Mouse (Mus musculus) stomach, postnatal 0 days (tissue): ENCODE data around the gene Smg9. TPM values are rescaled to one million over a fixed set of nuclear protein-coding genes. Genes with fewer than 3 reads are reported as not detected.

ENCODE experiments used
- ATAC-seq: fragments of 200-750 bp; cut with Nextera tagmentation; 2 replicates; pipeline ENCODE4 v1.8.0; 2017; ENCODE audit not compliant: low FRiP score, low TSS enrichment
- DNase-seq: peaks from one replicate; pipeline ENCODE4 v3.0.0-alpha.2; 2016; ENCODE audit warnings: low spot score
- H3K27ac ChIP-seq: fragments of 300-500 bp; sonication (generic); replicated peaks from 2 replicates; pipeline ENCODE4 v1.5.1; 2014; ENCODE audit warnings: mild to moderate bottlenecking, control low read depth
- H3K27me3 ChIP-seq: fragments of 300-500 bp; sonication (generic); 2 replicates; pipeline ENCODE4 v1.6.1; 2014; ENCODE audit warnings: low read length; ENCODE audit not compliant: control insufficient read depth, insufficient read depth
- H3K36me3 ChIP-seq: fragments of 300-500 bp; sonication (generic); 2 replicates; pipeline ENCODE4 v1.6.1; 2014; ENCODE audit warnings: low read length, mixed read lengths; ENCODE audit not compliant: control insufficient read depth, insufficient read depth
- H3K4me1 ChIP-seq: fragments of 300-500 bp; sonication (generic); replicated peaks from 2 replicates; pipeline ENCODE4 v1.6.1; 2014; ENCODE audit warnings: antibody characterized with exemption; ENCODE audit not compliant: control insufficient read depth, insufficient read depth
- H3K4me2 ChIP-seq: fragments of 300-500 bp; sonication (generic); replicated peaks from 2 replicates; pipeline ENCODE4 v1.6.1; 2014; ENCODE audit warnings: low read depth, mild to moderate bottlenecking, control low read depth, moderate library complexity
- H3K4me3 ChIP-seq: fragments of 300-500 bp; sonication (generic); 2 replicates; pipeline ENCODE4 v1.5.1; 2014; ENCODE audit warnings: low read depth, low read length, control low read depth
- H3K9ac ChIP-seq: fragments of 300-500 bp; sonication (generic); 2 replicates; pipeline ENCODE4 v1.6.1; 2014; ENCODE audit warnings: mild to moderate bottlenecking, low read length, control low read depth, mixed read lengths
- H3K9me3 ChIP-seq: fragments of 300-500 bp; sonication (generic); 2 replicates; pipeline ENCODE4 v1.6.1; 2016; ENCODE audit warnings: low read length; ENCODE audit not compliant: control insufficient read depth
- CTCF ChIP-seq: IDR thresholded peaks from 2 replicates; pipeline ENCODE4 v1.5.1; 2016; ENCODE audit warnings: antibody characterized with exemption, low read depth, mild to moderate bottlenecking, moderate library complexity
- EP300 ChIP-seq: optimal IDR thresholded peaks from 2 replicates; pipeline ENCODE3; 2016; ENCODE audit warnings: antibody characterized with exemption
- WGBS: fragments of 180-500 bp; shearing (Covaris S2); extraction: QIAGEN DNeasy Blood & Tissue Kit; methylation state at CpG from one replicate; pipeline ENCODE4 v1.1.7; 2014; 5-methylcytosine and 5-hydroxymethylcytosine counted together
- polyA plus RNA-seq: library from polyadenylated mRNA; unstranded; fragments of >200 nt; fragmentation: Nextera tagmentation; extraction: Ambion mirVana; gene quantifications from 2 replicates; pipeline ENCODE4 v1.2.1, GENCODE M21; 2015

Gene Smg9
- 14.1 and 14.4 TPM in 2 replicates for polyA plus RNA-seq

GRCm38 (mm10) chr7:24399256-24400081 lies at the start of gene Smg9:
Gene Smg9, plus strand, starts transcription at chr7:24399619.
- no peaks in the 10 kb centered on the region for H3K36me3 ChIP-seq
- no peak for TF ChIP-seq CTCF
- H3K9ac ChIP-seq, result peak within 1 kb of the TSS; percentile 79
- peak; percentile 97 for DNase-seq
- H3K4me1 ChIP-seq, result 0 out of 2 replicates have a peak, but pooled peaks cover 2% of the 10 kb centered on the region
- H3K4me3 ChIP-seq, result peak within 1 kb of the TSS; percentile 60
- peak within 1 kb of the TSS; percentile 98 for H3K27ac ChIP-seq
- H3K27me3 ChIP-seq, result no peaks in the 10 kb centered on the region
- no peaks in the 10 kb centered on the region for H3K9me3 ChIP-seq
- ATAC-seq, result peak; percentile 97
- peak within 1 kb of the TSS; percentile 55 for H3K4me2 ChIP-seq
- 2% methylated on average over 66 of the region's 66 CpGs for WGBS

DNA sequence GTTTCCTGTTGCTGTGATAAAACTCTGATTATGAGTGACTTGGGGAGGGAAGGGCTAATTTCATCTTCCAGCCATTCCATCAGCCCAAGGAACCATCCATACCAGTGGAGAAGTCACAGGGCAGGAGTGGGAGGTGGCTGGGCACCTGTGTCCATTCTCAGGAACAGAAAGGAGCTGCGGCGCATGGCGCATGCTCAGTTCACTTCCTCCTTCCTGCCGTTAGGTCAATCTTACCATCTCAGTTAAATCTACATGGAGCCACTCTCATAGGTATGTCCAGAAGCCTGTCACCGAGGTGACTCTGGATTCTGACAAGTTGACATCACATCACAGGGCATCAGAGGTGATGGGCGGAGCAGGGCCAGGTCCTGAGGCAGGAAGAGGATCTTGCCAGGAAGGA lies 43.8 kb upstream of the Smg9 start:
- no peaks in the 10 kb centered on the region for H3K27me3 ChIP-seq
- ATAC-seq, result peak; percentile 28; the same call in 1 of the 2 replicates
- no peaks in the 10 kb centered on the region for H3K4me1 ChIP-seq
- no peak overlapping the region for H3K4me3 ChIP-seq
- no peak overlapping the region for H3K27ac ChIP-seq
- H3K9ac ChIP-seq, result no peak overlapping the region
- no peaks in the 10 kb centered on the region for H3K9me3 ChIP-seq
- TF ChIP-seq CTCF (no peak), EP300 (no peak)
- WGBS, result 68% methylated on average over 6 of the region's 6 CpGs
- H3K36me3 ChIP-seq, result no peaks in the 10 kb centered on the region
- no peak for DNase-seq
- no peak overlapping the region for H3K4me2 ChIP-seq

DNA sequence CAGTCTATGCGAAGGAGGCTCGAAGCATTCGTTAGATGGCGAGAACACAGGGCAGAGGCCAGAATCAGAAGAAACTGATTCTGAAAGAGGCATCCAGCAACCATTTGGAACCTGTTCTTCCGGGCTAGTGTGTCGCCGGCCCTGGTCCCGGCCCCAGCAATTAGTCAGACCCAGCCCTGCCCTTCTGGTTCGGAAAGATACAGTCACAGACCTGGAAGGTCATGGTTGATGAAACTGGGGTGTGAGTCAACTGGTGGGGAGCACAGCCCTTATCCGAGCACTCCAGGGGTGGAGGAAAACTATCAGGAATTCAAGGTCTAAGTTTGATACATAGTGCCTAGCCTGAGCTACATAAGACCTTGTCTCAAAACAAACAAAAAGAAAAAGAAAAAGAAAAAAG lies 43.3 kb upstream of the Smg9 start:
- Histone ChIP-seq H3K36me3 (no peaks in the 10 kb centered on the region), H3K9me3 (no peaks in the 10 kb centered on the region), H3K4me1 (no peaks in the 10 kb centered on the region), H3K27me3 (no peaks in the 10 kb centered on the region), H3K27ac (no peak overlapping the region), H3K4me3 (no peak overlapping the region), H3K9ac (no peak overlapping the region), H3K4me2 (no peak overlapping the region)
- ATAC-seq (peak; percentile 18; the same call in 1 of the 2 replicates), DNase-seq (no peak)
- TF ChIP-seq CTCF (no peak), EP300 (no peak)
- 69% methylated on average over 10 of the region's 10 CpGs for WGBS

DNA sequence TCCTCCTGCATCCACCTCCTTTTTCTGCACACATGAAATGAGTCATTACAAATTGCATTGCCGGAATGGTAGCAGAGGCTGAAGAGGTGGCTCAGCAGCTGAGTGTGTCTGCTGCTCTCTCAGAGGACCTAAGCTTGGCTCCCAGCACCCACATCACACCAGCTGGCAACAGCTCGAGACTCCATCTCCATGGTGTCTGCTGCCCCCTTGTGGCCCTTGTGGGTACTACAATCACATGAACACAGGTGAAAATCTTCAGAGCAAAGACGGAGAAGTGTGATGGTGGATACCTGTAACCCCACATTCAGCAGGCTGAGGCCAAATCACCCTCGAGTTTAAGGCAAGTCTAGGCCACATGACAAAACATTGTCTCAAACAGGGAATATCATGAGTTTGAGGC lies 41.5 kb upstream of the Smg9 start:
- Histone ChIP-seq H3K27me3 (no peaks in the 10 kb centered on the region), H3K4me3 (no peak overlapping the region), H3K27ac (no peak overlapping the region), H3K9me3 (no peaks in the 10 kb centered on the region), H3K4me2 (no peak overlapping the region), H3K36me3 (no peaks in the 10 kb centered on the region), H3K9ac (no peak overlapping the region), H3K4me1 (no peaks in the 10 kb centered on the region)
- WGBS, result 48% methylated on average over 4 of the region's 4 CpGs
- no peak for DNase-seq
- TF ChIP-seq EP300 (no peak), CTCF (peak; percentile 61)
- ATAC-seq, result no peak

DNA sequence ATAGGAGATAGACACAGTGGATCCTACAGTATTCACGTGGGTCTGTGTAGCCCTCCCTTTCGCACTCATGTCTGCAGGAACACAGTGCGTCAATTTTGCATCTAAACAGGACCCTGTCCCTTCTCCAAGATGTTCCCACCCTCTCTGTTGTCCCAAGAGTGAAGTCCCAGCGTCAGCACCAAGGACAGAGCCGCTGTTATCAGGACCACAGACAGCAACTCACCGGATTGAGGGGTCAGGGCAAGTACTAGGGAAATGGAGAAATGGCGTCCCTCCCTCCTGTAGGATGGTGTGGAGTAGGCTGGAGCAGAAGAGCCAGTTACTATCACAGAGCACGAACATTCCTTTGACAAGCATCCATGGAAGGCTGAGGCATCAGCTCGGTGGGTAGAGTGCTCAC lies 40.1 kb upstream of the Smg9 start:
- TF ChIP-seq EP300, result no peak
- TF ChIP-seq CTCF, result no peak
- ATAC-seq, result 0 out of 2 replicates have a peak, but pooled peaks have one; percentile 42
- no peak overlapping the region for H3K9ac ChIP-seq
- no peaks in the 10 kb centered on the region for H3K4me1 ChIP-seq
- H3K27me3 ChIP-seq, result no peaks in the 10 kb centered on the region
- no peak overlapping the region for H3K4me3 ChIP-seq
- no peaks in the 10 kb centered on the region for H3K9me3 ChIP-seq
- H3K36me3 ChIP-seq, result no peaks in the 10 kb centered on the region
- no peak overlapping the region for H3K27ac ChIP-seq
- 26% methylated on average over 9 of the region's 9 CpGs for WGBS
- H3K4me2 ChIP-seq, result no peak overlapping the region
- peak; percentile 64 for DNase-seq

DNA sequence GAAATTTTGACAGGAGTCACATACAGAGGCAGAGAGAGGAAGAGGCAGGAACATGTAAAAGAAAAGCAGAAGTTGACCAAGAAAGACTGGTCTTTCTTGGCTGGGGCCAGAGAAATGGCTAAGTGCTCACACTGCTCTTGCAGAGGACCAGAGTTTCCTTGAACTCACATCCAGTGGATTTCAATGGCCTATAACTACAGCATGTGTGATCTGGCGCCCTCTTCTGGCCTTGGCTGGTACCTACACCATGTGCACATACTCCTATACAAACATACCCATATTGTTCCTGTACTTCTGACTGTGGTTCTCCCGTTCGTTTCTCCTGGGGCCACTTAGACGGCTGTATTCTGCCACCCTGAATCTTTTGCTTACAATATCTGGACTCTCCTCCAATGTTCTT lies 38.4 kb upstream of the Smg9 start:
- WGBS, result 55% methylated on average over 4 of the region's 4 CpGs
- TF ChIP-seq CTCF (peak; percentile 46), EP300 (no peak)
- ATAC-seq, result no peak
- H3K4me1 ChIP-seq, result no peaks in the 10 kb centered on the region
- DNase-seq, result no peak
- H3K4me3 ChIP-seq, result no peak overlapping the region
- no peaks in the 10 kb centered on the region for H3K36me3 ChIP-seq
- no peaks in the 10 kb centered on the region for H3K9me3 ChIP-seq
- no peaks in the 10 kb centered on the region for H3K27me3 ChIP-seq
- H3K27ac ChIP-seq, result no peak overlapping the region
- no peak overlapping the region for H3K4me2 ChIP-seq
- no peak overlapping the region for H3K9ac ChIP-seq
